Mouse (Mus musculus): ENCODE data around the gene Atp8a2. TPM values are rescaled to one million over a fixed set of nuclear protein-coding genes. Genes with fewer than 3 reads are reported as not detected.
A peak's percentile ranks its signal among the peaks of the same experiment; 100 is the strongest.

The Atp8a2 gene
- total and polyA plus RNA-seq, 3 experiments, result 1.8 to 4.3 (median 3.1) TPM

- no peaks in the 10 kb centered on the region for H3K36me3 ChIP-seq (ENCODE audit: control insufficient read depth, insufficient read depth, low read length)
- no peak overlapping the region for H3K27ac ChIP-seq
- no peak for DNase-seq
- 70% methylated on average over 4 of the region's 4 CpGs for WGBS
- no peaks in the 10 kb centered on the region for H3K27me3 ChIP-seq (ENCODE audit: control insufficient read depth, insufficient read depth, low read length)
- no peak overlapping the region for H3K9ac ChIP-seq (ENCODE audit: low read depth, low read length)
- TF ChIP-seq CTCF (IDR thresholded peaks at IDR 0.05), result no peak
- TF ChIP-seq POLR2A (IDR thresholded peaks at IDR 0.05; ENCODE audit: insufficient read depth, low read depth, low read length), result no peak
- TF ChIP-seq EP300 (IDR thresholded peaks at IDR 0.05; ENCODE audit: insufficient read depth, low read depth, low read length), result no peak
- H3K4me3 ChIP-seq, result no peak overlapping the region
- intact Hi-C loops (cut with DNase I), result no loop called here
- no peaks in the 10 kb centered on the region for H3K4me1 ChIP-seq (ENCODE audit: control insufficient read depth, insufficient read depth, low read length)
- no peaks in the 10 kb centered on the region for H3K79me2 ChIP-seq (replicated peaks; ENCODE audit: control insufficient read depth, insufficient read depth, low read length)
Measured at GRCm38 (mm10) chr14:60055231-60055630, 141.7 kb downstream of the Atp8a2 start.

- intact Hi-C loops (cut with DNase I), result no loop called here
- no peaks in the 10 kb centered on the region for H3K79me2 ChIP-seq (replicated peaks; ENCODE audit: control insufficient read depth, insufficient read depth, low read length)
- no peak overlapping the region for H3K27ac ChIP-seq
- H3K27me3 ChIP-seq (ENCODE audit: control insufficient read depth, insufficient read depth, low read length), result no peaks in the 10 kb centered on the region
- TF ChIP-seq CTCF (IDR thresholded peaks at IDR 0.05), result no peak
- no peak for TF ChIP-seq EP300 (IDR thresholded peaks at IDR 0.05; ENCODE audit: insufficient read depth, low read depth, low read length)
- no peak for TF ChIP-seq POLR2A (IDR thresholded peaks at IDR 0.05; ENCODE audit: insufficient read depth, low read depth, low read length)
- DNase-seq, result no peak
- no peaks in the 10 kb centered on the region for H3K36me3 ChIP-seq (ENCODE audit: control insufficient read depth, insufficient read depth, low read length)
- H3K4me1 ChIP-seq (ENCODE audit: control insufficient read depth, insufficient read depth, low read length), result no peaks in the 10 kb centered on the region; the same call in 1 of the 2 replicates
- H3K9ac ChIP-seq (ENCODE audit: low read depth, low read length), result no peak overlapping the region
- WGBS, result 40% methylated on average over 2 of the region's 2 CpGs
- H3K4me3 ChIP-seq, result no peak overlapping the region
Measured at GRCm38 (mm10) chr14:60030666-60031065, 166.3 kb downstream of the Atp8a2 start.

- no peaks in the 10 kb centered on the region; the same call in 1 of the 2 replicates for H3K4me1 ChIP-seq (ENCODE audit: control insufficient read depth, insufficient read depth, low read length)
- DNase-seq, result no peak
- no peak overlapping the region for H3K9ac ChIP-seq (ENCODE audit: low read depth, low read length)
- H3K79me2 ChIP-seq (replicated peaks; ENCODE audit: control insufficient read depth, insufficient read depth, low read length), result no peaks in the 10 kb centered on the region
- intact Hi-C loops (cut with DNase I), result no loop called here
- H3K36me3 ChIP-seq (ENCODE audit: control insufficient read depth, insufficient read depth, low read length), result no peaks in the 10 kb centered on the region
- H3K4me3 ChIP-seq, result no peak overlapping the region
- H3K27ac ChIP-seq, result no peak overlapping the region
- TF ChIP-seq CTCF (IDR thresholded peaks at IDR 0.05) (no peak), EP300 (IDR thresholded peaks at IDR 0.05; ENCODE audit: insufficient read depth, low read depth, low read length) (no peak), POLR2A (IDR thresholded peaks at IDR 0.05; ENCODE audit: insufficient read depth, low read depth, low read length) (no peak)
- H3K27me3 ChIP-seq (ENCODE audit: control insufficient read depth, insufficient read depth, low read length), result no peaks in the 10 kb centered on the region
- 35% methylated on average over 1 of the region's 1 CpGs for WGBS
Measured at GRCm38 (mm10) chr14:60027139-60027538, 169.8 kb downstream of the Atp8a2 start.

- Histone ChIP-seq H3K79me2 (replicated peaks; ENCODE audit: control insufficient read depth, insufficient read depth, low read length) (no peaks in the 10 kb centered on the region), H3K27me3 (ENCODE audit: control insufficient read depth, insufficient read depth, low read length) (no peaks in the 10 kb centered on the region), H3K36me3 (ENCODE audit: control insufficient read depth, insufficient read depth, low read length) (no peaks in the 10 kb centered on the region), H3K4me1 (ENCODE audit: control insufficient read depth, insufficient read depth, low read length) (no peaks in the 10 kb centered on the region; the same call in 1 of the 2 replicates), H3K9ac (ENCODE audit: low read depth, low read length) (no peak overlapping the region), H3K27ac (no peak overlapping the region), H3K4me3 (no peak overlapping the region)
- peak; percentile 68 to 71 for DNase-seq
- TF ChIP-seq CTCF (IDR thresholded peaks at IDR 0.05), result no peak
- TF ChIP-seq EP300 (IDR thresholded peaks at IDR 0.05; ENCODE audit: insufficient read depth, low read depth, low read length), result no peak
- TF ChIP-seq POLR2A (IDR thresholded peaks at IDR 0.05; ENCODE audit: insufficient read depth, low read depth, low read length), result no peak
- WGBS, result 34% methylated on average over 8 of the region's 8 CpGs
- intact Hi-C loops (cut with DNase I), result no loop called here
Measured at GRCm38 (mm10) chr14:60026647-60027046, 170.3 kb downstream of the Atp8a2 start.

- TF ChIP-seq EP300 (IDR thresholded peaks at IDR 0.05; ENCODE audit: insufficient read depth, low read depth, low read length), result no peak
- peak; percentile 85 for TF ChIP-seq CTCF (IDR thresholded peaks at IDR 0.05)
- 31% methylated on average over 4 of the region's 4 CpGs for WGBS
Measured at GRCm38 (mm10) chr14:60015891-60016290, 181.1 kb downstream of the Atp8a2 start.

GRCm38 (mm10) chr14:60001801-60002200, 195.2 kb downstream of the Atp8a2 start:
- no peak for DNase-seq
- Histone ChIP-seq H3K27me3 (ENCODE audit: control insufficient read depth, insufficient read depth, low read length) (no peaks in the 10 kb centered on the region), H3K9ac (ENCODE audit: low read depth, low read length) (no peak overlapping the region), H3K4me3 (no peak overlapping the region), H3K79me2 (replicated peaks; ENCODE audit: control insufficient read depth, insufficient read depth, low read length) (no peaks in the 10 kb centered on the region), H3K36me3 (ENCODE audit: control insufficient read depth, insufficient read depth, low read length) (no peaks in the 10 kb centered on the region), H3K27ac (no peak overlapping the region), H3K4me1 (ENCODE audit: control insufficient read depth, insufficient read depth, low read length) (no peaks in the 10 kb centered on the region)
- WGBS, result 88% methylated on average over 1 of the region's 1 CpGs
- no peak for TF ChIP-seq CTCF (IDR thresholded peaks at IDR 0.05)
- TF ChIP-seq POLR2A (IDR thresholded peaks at IDR 0.05; ENCODE audit: insufficient read depth, low read depth, low read length), result no peak
- no peak for TF ChIP-seq EP300 (IDR thresholded peaks at IDR 0.05; ENCODE audit: insufficient read depth, low read depth, low read length)
- intact Hi-C loops (cut with DNase I), result no loop called here

More at GRCm38 (mm10) chr14:60015891-60016290, 181.1 kb downstream of the Atp8a2 start:
- intact Hi-C loops (cut with DNase I), result loop anchor here (1.0 to 2.0 kb wide), 2 partner anchors 403 to 411 kb away; no protein-coding TSS in a partner anchor
- peak; percentile 50 to 65 for DNase-seq
- Histone ChIP-seq H3K4me3 (no peak overlapping the region), H3K27ac (no peak overlapping the region), H3K4me1 (ENCODE audit: control insufficient read depth, insufficient read depth, low read length) (no peaks in the 10 kb centered on the region), H3K9ac (ENCODE audit: low read depth, low read length) (no peak overlapping the region), H3K79me2 (replicated peaks; ENCODE audit: control insufficient read depth, insufficient read depth, low read length) (no peaks in the 10 kb centered on the region), H3K36me3 (ENCODE audit: control insufficient read depth, insufficient read depth, low read length) (no peaks in the 10 kb centered on the region), H3K27me3 (ENCODE audit: control insufficient read depth, insufficient read depth, low read length) (no peaks in the 10 kb centered on the region)
